Mouse (Mus musculus) stomach, postnatal 0 days (tissue): ENCODE results near the gene Cpne4.

Source experiments
- CTCF ChIP-seq: IDR thresholded peaks from 2 replicates; pipeline ENCODE4 v1.5.1; 2016; ENCODE audit warnings: antibody characterized with exemption, low read depth, mild to moderate bottlenecking, moderate library complexity
- EP300 ChIP-seq: optimal IDR thresholded peaks from 2 replicates; pipeline ENCODE3; 2016; ENCODE audit warnings: antibody characterized with exemption

DNA sequence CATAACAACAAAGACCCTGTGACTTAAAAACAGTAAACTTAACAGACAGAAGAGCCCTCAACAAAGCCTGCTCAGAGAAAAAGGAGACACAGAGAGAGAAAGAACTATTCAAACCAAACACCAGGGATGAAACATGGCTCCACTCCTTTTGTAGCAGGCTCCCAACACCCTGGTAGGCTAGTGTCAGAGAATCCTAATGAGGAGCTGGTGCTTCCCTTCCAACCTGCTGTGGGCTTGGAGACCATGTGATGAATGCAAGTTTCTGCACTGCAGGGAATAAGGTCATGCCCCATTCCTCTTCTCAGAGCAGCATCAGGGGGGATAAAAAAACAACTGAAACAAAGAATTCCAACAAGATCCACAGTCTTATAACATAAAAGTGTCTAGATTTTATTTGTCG is 290.8 kb downstream of the Cpne4 start:
- TF ChIP-seq CTCF: no peak
- TF ChIP-seq EP300: no peak
